34 mouse cellular contexts compared by ENCODE assay signal in genomic region chr11:5002826-5003225, GRCm38 (mm10). TPM values are rescaled to one million over a fixed set of nuclear protein-coding genes. Genes with fewer than 3 reads are reported as not detected.
DNase-seq lines count a peak whose midpoint lies in the region; ATAC-seq and TF ChIP-seq lines count a peak whose summit lies in the region.
"Had no signal": no experiment of that assay in that cellular context is flagged by ENCODE, and none has a peak within 500 bp of the region (broad histone marks: within the 10 kb centered on the region; RNA-seq: fewer than 3 reads in every experiment).

No protein-coding gene starts in this region.

- TF ChIP-seq EP300 in liver, postnatal 0 days (IDR thresholded peaks at IDR 0.05; ENCODE audit: low read depth), result peak; percentile 85; the same call in 1 of the 2 replicates

- no peak for TF ChIP-seq POLR2A in bone marrow, adult 2 months (IDR thresholded peaks at IDR 0.05; ENCODE audit: borderline replicate concordance, control insufficient read depth, low read depth, low read length)

- no peaks in the 10 kb centered on the region; the same call in none of the 2 replicates for H3K4me1 ChIP-seq in bone marrow, adult 2 months (ENCODE audit: control insufficient read depth, insufficient read depth, low read length)
- H3K4me1 ChIP-seq in liver, embryonic 12.5 days, result peaks cover 92% of the 10 kb centered on the region
- H3K4me1 ChIP-seq in liver, postnatal 0 days (ENCODE audit: insufficient read depth), result peaks cover 33% of the 10 kb centered on the region
- peaks cover 13% of the 10 kb centered on the region for H3K4me1 ChIP-seq in limb, embryonic 10.5 days
- H3K4me1 ChIP-seq: forebrain, embryonic 15.5 days; midbrain, embryonic 15.5 days had no signal

- no peaks in the 10 kb centered on the region for H3K27me3 ChIP-seq in liver, embryonic 12.5 days (replicated peaks)
- no peaks in the 10 kb centered on the region for H3K27me3 ChIP-seq in liver, postnatal 0 days (ENCODE audit: insufficient read depth, low read length)
- H3K27me3 ChIP-seq in limb, embryonic 10.5 days (ENCODE audit: low read depth, poor library complexity, severe bottlenecking), result no peaks in the 10 kb centered on the region
- H3K27me3 ChIP-seq: embryonic facial prominence, embryonic 15.5 days; forebrain, embryonic 15.5 days; kidney, embryonic 15.5 days; limb, embryonic 15.5 days; lung, embryonic 15.5 days; midbrain, embryonic 15.5 days; neural tube, embryonic 15.5 days; Patski had no signal

- no peak for TF ChIP-seq CTCF in bone marrow, adult 2 months (IDR thresholded peaks at IDR 0.05; ENCODE audit: control insufficient read depth, insufficient read depth, low read length)
- TF ChIP-seq CTCF in liver, postnatal 0 days (IDR thresholded peaks at IDR 0.05; ENCODE audit: low read depth), result no peak

- WGBS in bone marrow, adult 2 months, result 68% methylated on average over 4 of the region's 4 CpGs
- WGBS in liver, embryonic 12.5 days (ENCODE audit: insufficient replicate concordance), result 28% methylated on average over 4 of the region's 4 CpGs
- WGBS in liver, postnatal 0 days (ENCODE audit: insufficient replicate concordance), result 55% methylated on average over 4 of the region's 4 CpGs
- WGBS in limb, embryonic 10.5 days, result 87% methylated on average over 4 of the region's 4 CpGs

- peak overlapping the region; percentile 49 for H3K4me2 ChIP-seq in liver, embryonic 12.5 days
- peak overlapping the region; percentile 16; the same call in 1 of the 2 replicates for H3K4me2 ChIP-seq in liver, postnatal 0 days (ENCODE audit: low read depth, low read length)
- H3K4me2 ChIP-seq: embryonic facial prominence, embryonic 15.5 days; forebrain, embryonic 15.5 days; kidney, embryonic 15.5 days; limb, embryonic 15.5 days; lung, embryonic 15.5 days; midbrain, embryonic 15.5 days; neural tube, embryonic 15.5 days had no signal

- H3K27ac ChIP-seq in bone marrow, adult 2 months (ENCODE audit: control insufficient read depth, insufficient read depth, low read depth, low read length, poor library complexity), result peak overlapping the region; percentile 55
- peak overlapping the region; percentile 86 for H3K27ac ChIP-seq in liver, embryonic 12.5 days
- 0 out of 2 replicates have a peak overlapping the region, but pooled peaks have one; percentile 9 for H3K27ac ChIP-seq in liver, postnatal 0 days (ENCODE audit: low read depth)
- H3K27ac ChIP-seq in limb, embryonic 10.5 days, result no peak overlapping the region
- H3K27ac ChIP-seq: embryonic facial prominence, embryonic 10.5 days; embryonic facial prominence, embryonic 15.5 days; forebrain, embryonic 10.5 days; forebrain, embryonic 15.5 days; gastrocnemius, adult 2 months; heart, adult 2 months; kidney, embryonic 15.5 days; limb, embryonic 15.5 days; lung, embryonic 15.5 days; midbrain, embryonic 10.5 days; midbrain, embryonic 15.5 days; neural tube, embryonic 15.5 days had no signal

- H3K9me3 ChIP-seq in liver, embryonic 12.5 days (replicated peaks), result no peaks in the 10 kb centered on the region
- H3K9me3 ChIP-seq in liver, postnatal 0 days (ENCODE audit: low read length), result no peaks in the 10 kb centered on the region
- H3K9me3 ChIP-seq in limb, embryonic 10.5 days (replicated peaks), result no peaks in the 10 kb centered on the region
- H3K9me3 ChIP-seq: embryonic facial prominence, embryonic 10.5 days; embryonic facial prominence, embryonic 15.5 days; forebrain, embryonic 10.5 days; forebrain, embryonic 15.5 days; G1E; kidney, embryonic 15.5 days; limb, embryonic 15.5 days; lung, embryonic 15.5 days; midbrain, embryonic 10.5 days; midbrain, embryonic 15.5 days; neural tube, embryonic 15.5 days had no signal

- DNase-seq in liver, postnatal 0 days, result no peak
- no peak for DNase-seq in lung, postnatal 36 days
- no peak for DNase-seq in limb, embryonic 10.5 days (ENCODE audit: low spot score)
- DNase-seq: adrenal gland, postnatal 25 days; cerebellum, adult 2 months; cerebellum, postnatal 14 days; gastrocnemius, adult 2 months; gastrocnemius, postnatal 36 days; heart, adult 2 months; heart, postnatal 14 days; kidney, adult 18-20 months; kidney, postnatal 25 days; left cerebral cortex, postnatal 4 days; retina, postnatal 1 day; right cerebral cortex, postnatal 25 days; spleen, adult 18-20 months; thymus, postnatal 14 days had no signal

- no peak overlapping the region for H3K4me3 ChIP-seq in bone marrow, adult 2 months (replicated peaks; ENCODE audit: control insufficient read depth, low read depth, low read length)
- H3K4me3 ChIP-seq in liver, embryonic 12.5 days, result 0 out of 2 replicates have a peak overlapping the region, but pooled peaks have one; percentile 2
- no peak overlapping the region for H3K4me3 ChIP-seq in liver, postnatal 0 days (ENCODE audit: low read depth, low read length)
- no peak overlapping the region for H3K4me3 ChIP-seq in limb, embryonic 10.5 days
- H3K4me3 ChIP-seq: embryonic facial prominence, embryonic 10.5 days; embryonic facial prominence, embryonic 15.5 days; forebrain, embryonic 10.5 days; forebrain, embryonic 15.5 days; gastrocnemius, adult 2 months; heart, adult 2 months; kidney, embryonic 15.5 days; limb, embryonic 15.5 days; lung, embryonic 15.5 days; midbrain, embryonic 10.5 days; midbrain, embryonic 15.5 days; neural tube, embryonic 15.5 days had no signal

- peak; percentile 53 for ATAC-seq in erythroblast, adult 5-6 weeks (replicated peaks; ENCODE audit: low FRiP score, poor library complexity, severe bottlenecking)
- peak; percentile 91 for ATAC-seq in liver, embryonic 12.5 days
- ATAC-seq in liver, postnatal 0 days, result peak; percentile 66
- no peak for ATAC-seq in CD4-positive, CD25-positive, alpha-beta regulatory T cell, adult 4 months
- ATAC-seq: forebrain, embryonic 15.5 days; hindbrain, embryonic 16.5 days; midbrain, embryonic 15.5 days; Patski had no signal

- peaks cover 71% of the 10 kb centered on the region for H3K36me3 ChIP-seq in liver, embryonic 12.5 days
- peaks cover 17% of the 10 kb centered on the region for H3K36me3 ChIP-seq in liver, postnatal 0 days (replicated peaks; ENCODE audit: insufficient read depth, low read length)
- H3K36me3 ChIP-seq in limb, embryonic 10.5 days, result peaks cover 31% of the 10 kb centered on the region

- H3K9ac ChIP-seq in liver, embryonic 12.5 days, result peak overlapping the region; percentile 44
- H3K9ac ChIP-seq in liver, postnatal 0 days (replicated peaks), result no peak overlapping the region
- H3K9ac ChIP-seq: embryonic facial prominence, embryonic 15.5 days; forebrain, embryonic 15.5 days; kidney, embryonic 15.5 days; limb, embryonic 15.5 days; lung, embryonic 15.5 days; midbrain, embryonic 15.5 days; neural tube, embryonic 15.5 days had no signal

RNA-seq across cellular contexts. Expression of gene Ap1b1, which starts 16.2 kb away (rescaled TPM):
- 75.4 and 99.1 TPM in 2 replicates for polyA plus RNA-seq in bone marrow, adult 2 months (2011; ENCODE audit: insufficient read depth, insufficient read length, low replicate concordance, missing spikeins)
- total RNA-seq in erythroblast, adult 5-6 weeks (2015; ENCODE audit: low replicate concordance), result 20.4 and 23.0 TPM in 2 replicates
- total RNA-seq in erythroblast, adult 5-6 weeks (2017; ENCODE audit: low replicate concordance), result 53.6 and 106 TPM in 2 replicates
- 110 TPM in 2 replicates for polyA plus RNA-seq in liver, embryonic 12.5 days (2016; fragmentation: Nextera tagmentation; extraction: Ambion mirVana)
- 40.7 and 46.3 TPM in 2 replicates for polyA plus RNA-seq in liver, postnatal 0 days (2015; fragmentation: Nextera tagmentation; extraction: Ambion mirVana)
- polyA plus RNA-seq in limb, embryonic 10.5 days (2016; fragmentation: Nextera tagmentation; extraction: Ambion mirVana), result 49.2 and 60.2 TPM in 2 replicates
- polyA plus RNA-seq in CD4-positive, CD25-positive, alpha-beta regulatory T cell, adult 4 months (2017; shearing (Covaris generic)), result 10 to 100 TPM; 43.6 to 77.5 TPM

RNA-seq across cellular contexts. Expression of gene Nefh, which starts 55.0 kb away (rescaled TPM):
- polyA plus RNA-seq in bone marrow, adult 2 months (2011; ENCODE audit: insufficient read depth, insufficient read length, low replicate concordance, missing spikeins), result 1.2 and 1.5 TPM in 2 replicates
- total RNA-seq in erythroblast, adult 5-6 weeks (2015; ENCODE audit: low replicate concordance), result 0.77 and 3.1 TPM in 2 replicates
- 0.70 and 1.8 TPM in 2 replicates for total RNA-seq in erythroblast, adult 5-6 weeks (2017; ENCODE audit: low replicate concordance)
- 0.66 and 0.73 TPM in 2 replicates for polyA plus RNA-seq in liver, embryonic 12.5 days (2016; fragmentation: Nextera tagmentation; extraction: Ambion mirVana)
- 0.16 and 0.18 TPM in 2 replicates for polyA plus RNA-seq in liver, postnatal 0 days (2015; fragmentation: Nextera tagmentation; extraction: Ambion mirVana)
- polyA plus RNA-seq in limb, embryonic 10.5 days (2016; fragmentation: Nextera tagmentation; extraction: Ambion mirVana), result 0.08 TPM in 1 of 2 replicates, not detected in the other
- polyA plus RNA-seq in CD4-positive, CD25-positive, alpha-beta regulatory T cell, adult 4 months (2017; shearing (Covaris generic)), result 1 to 10 TPM; 6.6 to 6.9 TPM
- total RNA-seq: gastrocnemius, adult 2 months had no signal

RNA-seq across cellular contexts. Expression of gene Rasl10a, which starts 55.1 kb away (rescaled TPM):
- polyA plus RNA-seq in bone marrow, adult 2 months (2011; ENCODE audit: insufficient read depth, insufficient read length, low replicate concordance, missing spikeins), result 6.6 TPM in 1 of 2 replicates, not detected in the other
- not detected in 2 replicates for total RNA-seq in erythroblast, adult 5-6 weeks (2015; ENCODE audit: low replicate concordance)
- total RNA-seq in erythroblast, adult 5-6 weeks (2017; ENCODE audit: low replicate concordance), result not detected in 2 replicates
- 0.77 and 1.1 TPM in 2 replicates for polyA plus RNA-seq in liver, embryonic 12.5 days (2016; fragmentation: Nextera tagmentation; extraction: Ambion mirVana)
- polyA plus RNA-seq in liver, postnatal 0 days (2015; fragmentation: Nextera tagmentation; extraction: Ambion mirVana), result 0.58 and 0.66 TPM in 2 replicates
- polyA plus RNA-seq in limb, embryonic 10.5 days (2016; fragmentation: Nextera tagmentation; extraction: Ambion mirVana), result 0.34 and 0.51 TPM in 2 replicates
- polyA plus RNA-seq in CD4-positive, CD25-positive, alpha-beta regulatory T cell, adult 4 months (2017; shearing (Covaris generic)), result not detected
- total RNA-seq: gastrocnemius, adult 2 months had no signal
